Mouse (Mus musculus) left cerebral cortex, postnatal 25 days (tissue): ENCODE measurements around the gene Cd81. TPM values are rescaled to one million over a fixed set of nuclear protein-coding genes. Genes with fewer than 3 reads are reported as not detected.

Source experiments
- DNase-seq, 2 experiments: peaks; one replicate each; pipeline ENCODE4 v3.0.0; 2022; ENCODE audit warnings: low spot score in 2 of 2, mixed read lengths in 1 of 2
- intact Hi-C: fragments of 180-260 bp; cut with DNase I; formaldehyde crosslinking; loops from one replicate; pipeline ENCODE4 v1.15.1; 2025
- total RNA-seq, 2 experiments: library from RNA; stranded (reverse); gene quantifications; 2 replicates each; pipeline ENCODE4 v1.2.3; 2021

Gene Cd81
- total RNA-seq, 2 experiments from 2014 or later: 407 to 414 TPM

DNA sequence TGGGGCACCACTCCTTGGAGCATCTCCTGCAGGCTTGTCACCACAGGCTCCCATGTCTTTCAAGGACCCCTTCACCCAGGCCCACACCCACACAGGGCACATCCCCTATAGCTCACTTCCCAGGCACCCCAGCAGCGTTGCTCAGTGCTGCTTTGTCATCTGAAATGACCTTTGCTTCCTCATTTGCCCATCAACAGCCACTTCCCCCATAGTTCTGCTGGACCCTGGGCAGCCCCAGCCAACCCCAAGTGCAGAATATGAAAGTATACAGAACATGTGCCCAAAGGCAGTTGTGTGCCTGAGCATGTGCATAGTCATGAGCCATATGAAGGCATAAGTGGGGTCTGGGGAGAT, 43.0 kb downstream of the Cd81 start:
- intact Hi-C loops: loop anchor here (2.0 to 5.0 kb wide), 3 partner anchors 41 to 372 kb away; no protein-coding TSS in a partner anchor
- DNase-seq: no peak

DNA sequence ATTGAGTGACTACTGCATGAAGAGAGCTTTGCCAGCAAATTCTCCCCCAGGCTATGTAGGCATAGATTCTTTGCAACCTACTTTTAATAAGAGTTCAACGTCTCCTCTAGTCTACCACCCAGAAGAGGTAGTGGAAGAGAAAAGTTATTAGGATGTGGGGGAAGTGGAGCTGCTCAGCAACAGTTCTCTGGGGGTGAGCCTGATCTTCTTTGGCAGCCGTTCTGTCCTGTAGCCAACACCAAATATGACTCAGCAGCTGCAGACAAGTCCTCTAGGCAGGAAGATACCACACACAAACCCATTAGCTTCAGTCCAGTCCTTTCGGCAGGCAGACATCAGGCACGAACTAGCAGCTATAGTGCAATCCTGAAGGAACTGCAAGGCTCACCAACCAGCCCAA, 48.2 kb downstream of the Cd81 start:
- peak in 1 of 2 experiments; percentile 71 for DNase-seq
- intact Hi-C loops: no loop called here

DNA sequence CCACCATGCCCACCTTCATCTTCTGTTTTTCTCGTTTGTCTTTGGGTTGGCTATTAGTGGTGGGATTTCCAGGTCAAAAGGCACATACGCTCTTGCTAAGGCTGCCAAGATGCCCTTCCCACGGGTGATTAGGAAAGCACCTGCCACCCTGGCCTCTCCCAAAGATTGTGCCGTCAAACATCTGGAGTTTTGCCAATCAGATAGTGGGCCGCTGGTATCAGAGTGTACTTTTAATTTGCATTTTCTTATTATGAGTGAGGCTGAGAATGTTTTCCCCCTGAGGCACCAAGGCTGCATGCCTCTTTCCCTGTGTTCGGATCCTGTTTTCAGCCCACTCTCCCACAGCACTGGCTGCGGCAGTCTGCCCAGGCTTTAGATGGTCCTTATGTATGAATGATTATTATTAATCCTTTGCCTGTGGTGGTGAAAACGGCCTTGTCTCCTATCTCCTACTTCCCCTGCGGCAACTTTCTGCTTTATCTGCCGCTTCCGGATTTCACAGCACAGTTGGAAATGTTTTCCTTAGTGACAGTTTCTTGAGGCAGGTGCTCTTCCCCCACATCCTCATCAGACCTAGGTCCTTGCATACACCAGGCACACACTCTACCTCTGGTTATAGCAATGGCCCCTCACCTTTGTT, 52.8 kb downstream of the Cd81 start:
- intact Hi-C loops: no loop called here
- no peak for DNase-seq

DNA sequence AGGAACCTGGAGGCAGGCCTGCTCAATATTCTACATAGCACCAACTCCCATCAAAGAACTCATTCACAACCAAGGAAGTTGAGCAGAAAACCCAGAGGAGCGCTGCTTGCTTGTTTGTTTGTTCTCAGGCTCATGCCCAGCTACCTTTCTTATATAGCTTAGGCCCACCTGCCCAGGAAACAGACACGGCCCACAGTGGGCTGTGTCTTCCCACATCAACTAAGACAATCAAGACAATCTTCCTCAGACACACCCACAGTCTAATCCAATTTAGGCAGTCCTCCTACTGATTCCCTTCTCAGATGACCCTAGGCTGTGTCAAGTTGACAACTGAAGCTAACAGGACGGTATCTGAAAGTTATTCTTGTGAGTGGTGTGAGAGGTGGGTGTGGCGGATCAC, 53.5 kb downstream of the Cd81 start, which contains the start of gene Kcnq1:
TSS of gene Kcnq1 (plus strand) at position 301 of the 400 bp plus-strand sequence.
- DNase-seq: no peak
- intact Hi-C loops: no loop called here

DNA sequence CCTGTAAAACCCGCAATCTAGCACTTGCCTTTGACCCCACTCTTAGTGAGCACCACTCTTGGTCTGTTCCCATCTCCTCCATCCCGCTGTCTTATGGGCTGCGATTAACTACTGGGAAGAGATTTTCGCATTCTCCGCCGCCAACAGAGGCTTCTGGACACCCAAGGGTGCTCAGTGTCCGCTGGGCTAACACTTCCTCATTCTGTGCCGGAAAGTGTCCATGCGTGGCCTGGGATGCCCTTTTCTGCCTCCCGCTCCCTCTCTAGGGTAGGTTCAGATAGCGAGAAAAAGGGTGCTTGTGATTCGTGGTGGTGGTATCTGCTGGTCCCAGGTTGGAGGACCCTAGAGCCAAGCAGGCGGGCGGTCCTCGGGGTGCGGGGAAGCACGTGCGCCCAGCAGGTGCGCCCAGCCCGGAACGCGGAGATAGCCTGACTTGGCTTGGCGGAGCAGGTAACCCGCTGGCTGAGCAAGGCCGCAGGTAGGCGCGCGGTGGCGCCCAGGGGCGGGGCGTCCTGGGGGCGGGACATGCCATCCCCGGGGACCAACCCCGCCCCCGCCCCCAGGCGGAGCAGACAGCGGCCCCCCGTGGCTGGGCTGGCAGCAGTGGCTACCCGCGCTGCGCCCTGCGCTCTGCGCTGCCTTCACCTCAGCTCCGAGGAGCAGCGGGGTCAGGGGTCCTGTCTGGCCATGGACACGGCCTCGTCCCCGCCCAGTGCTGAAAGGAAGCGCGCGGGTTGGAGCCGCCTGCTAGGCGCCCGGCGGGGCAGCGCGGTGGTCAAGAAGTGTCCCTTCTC, 54.3 kb downstream of the Cd81 start:
- DNase-seq: no peak
- intact Hi-C loops: no loop called here

GRCm38 (mm10) chr7:143108200-143108599, 55.7 kb downstream of the Cd81 start:
- DNase-seq: no peak
- intact Hi-C loops: no loop called here

DNA sequence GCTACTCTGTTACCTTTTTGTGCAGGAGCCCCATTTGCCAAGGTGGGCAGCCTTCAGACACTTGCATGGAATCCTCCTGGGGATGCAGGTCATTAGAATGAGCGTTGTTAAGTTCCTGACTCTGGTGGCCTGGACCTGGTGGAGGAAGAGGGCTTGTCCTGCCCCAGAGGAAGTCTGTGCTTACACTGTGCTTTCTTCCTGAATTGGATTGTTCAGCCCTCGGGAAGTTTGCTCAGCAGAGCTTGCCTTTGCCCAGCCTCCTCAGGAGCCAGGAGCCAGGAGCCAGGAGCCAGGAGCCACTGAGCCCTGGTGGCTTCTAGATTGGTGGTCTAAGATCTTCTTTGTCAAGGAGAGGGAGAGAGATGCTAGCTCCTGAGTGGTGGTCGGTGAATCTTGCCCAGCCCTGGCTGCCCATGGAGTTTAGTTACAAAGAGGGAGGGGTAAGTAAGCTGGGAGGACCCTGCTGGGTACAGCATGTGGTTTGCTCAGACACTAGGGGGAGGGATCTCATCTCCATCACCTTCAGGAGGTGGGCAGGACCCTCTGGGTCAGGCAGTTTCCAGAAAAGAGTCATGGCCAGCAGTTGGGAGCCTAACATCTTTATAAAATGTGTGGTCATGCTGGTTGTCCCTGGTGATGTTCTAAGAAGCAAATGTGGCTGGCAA, 56.6 kb downstream of the Cd81 start:
- no peak for DNase-seq
- intact Hi-C loops: no loop called here

GRCm38 (mm10) chr7:143109696-143110095, 57.2 kb downstream of the Cd81 start:
- intact Hi-C loops: no loop called here
- DNase-seq: no peak

GRCm38 (mm10) chr7:143110803-143111202, 58.3 kb downstream of the Cd81 start:
- intact Hi-C loops: no loop called here
- DNase-seq: no peak

DNA sequence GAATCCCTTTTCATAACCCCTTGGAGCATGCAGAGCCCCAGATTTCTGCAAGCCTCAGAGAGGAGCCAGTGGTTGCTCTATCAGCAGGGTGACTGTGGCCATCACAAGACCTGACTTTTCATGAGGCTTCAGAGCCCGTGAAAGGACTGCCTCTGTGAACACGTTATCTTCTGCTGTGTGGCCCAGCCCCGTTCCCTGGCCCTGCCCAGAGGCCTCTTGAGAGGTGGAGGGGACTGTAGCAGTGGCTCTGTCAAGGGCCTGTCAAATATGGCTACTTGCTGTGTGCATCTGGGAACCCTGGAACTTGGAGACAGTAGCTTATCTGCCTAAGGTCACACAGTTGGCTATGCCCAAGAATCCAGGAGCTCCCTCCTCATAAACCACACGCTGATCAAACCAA, 59.2 kb downstream of the Cd81 start:
- intact Hi-C loops: no loop called here
- no peak for DNase-seq

GRCm38 (mm10) chr7:143112395-143112794, 59.9 kb downstream of the Cd81 start:
- intact Hi-C loops: no loop called here
- no peak for DNase-seq

DNA sequence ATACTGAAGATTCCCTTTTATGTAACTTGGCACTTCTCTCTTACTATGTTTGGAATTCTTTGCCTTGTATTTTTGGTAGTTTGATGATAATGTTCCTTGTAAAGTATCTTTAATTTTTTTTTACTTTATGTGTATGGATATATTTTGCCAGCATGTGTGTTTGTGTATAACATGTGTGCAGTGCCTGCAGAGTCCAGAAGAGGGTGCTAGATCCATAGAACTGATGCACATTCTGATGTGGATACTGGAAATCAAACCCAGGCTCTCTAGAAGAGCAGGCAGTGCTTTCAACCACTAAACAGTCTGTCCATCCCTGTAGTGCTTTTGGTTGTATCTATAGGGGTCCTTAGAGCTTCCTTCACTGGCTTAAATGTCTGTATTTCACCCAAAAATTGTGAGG, 62.2 kb downstream of the Cd81 start:
- no peak for DNase-seq
- intact Hi-C loops: no loop called here

GRCm38 (mm10) chr7:143116521-143116920, 64.0 kb downstream of the Cd81 start:
- intact Hi-C loops: no loop called here
- DNase-seq: no peak

Other genes with a start within 250 kb of the Cd81 start
- gene Th, start 121.6 kb upstream of the Cd81 start, total RNA-seq: 1 to 10 TPM; 1.3 to 2.0 TPM
- not detected for gene Ascl2, start 83.5 kb upstream of the Cd81 start, total RNA-seq
- gene Tspan32, start 47.7 kb upstream of the Cd81 start, total RNA-seq: under 1 TPM in 1 of 2 experiments, not detected in 1; 0.23 TPM
- 10 to 100 TPM; 40.1 to 45.4 TPM for gene Tssc4, start 16.5 kb downstream of the Cd81 start, total RNA-seq
- not detected for gene Trpm5, start 41.9 kb downstream of the Cd81 start, total RNA-seq
- gene Kcnq1, start 53.6 kb downstream of the Cd81 start, total RNA-seq: 1 to 10 TPM in 1 of 2 experiments, under 1 TPM in 1; 0.53 to 1.4 TPM